Mouse (Mus musculus) MEL (cell line): ENCODE results near the gene Zfp174. TPM values are rescaled to one million over a fixed set of nuclear protein-coding genes. Genes with fewer than 3 reads are reported as not detected.

Experiments used
- DNase-seq: peaks from one replicate; pipeline ENCODE4 v3.0.0; 2011; ENCODE audit warnings: low read depth, low spot score
- H3K27ac ChIP-seq: 2 replicates; pipeline ENCODE4 v1.5.1; 2012; ENCODE audit warnings: low read depth, mild to moderate bottlenecking, control low read depth, low read length, moderate library complexity; ENCODE audit not compliant: control insufficient read depth
- H3K27me3 ChIP-seq, 2 experiments: fragments of 150-350 bp in 1 of 2; sonication (generic) in 1 of 2; 2 replicates each; pipeline ENCODE4 v1.6.1; 2012; ENCODE audit warnings: low read length in 2 of 2, mild to moderate bottlenecking in 2 of 2, improper control_type of control experiment in 1 of 2, moderate library complexity in 1 of 2; ENCODE audit not compliant: insufficient read depth in 2 of 2, control insufficient read depth in 1 of 2
- H3K36me3 ChIP-seq, 2 experiments: 2 replicates each; pipeline ENCODE4 v1.6.1; 2012 to 2014; ENCODE audit warnings: low read length in 2 of 2, improper control_type of control experiment in 1 of 2, inconsistent platforms in 1 of 2, mild to moderate bottlenecking in 1 of 2; ENCODE audit not compliant: insufficient read depth in 2 of 2, control insufficient read depth in 1 of 2
- H3K4me1 ChIP-seq, 2 experiments: fragments of 150-350 bp in 1 of 2; sonication (generic) in 1 of 2; 2 replicates each; pipeline ENCODE4 v1.6.1; 2012; ENCODE audit warnings: low read length in 2 of 2, improper control_type of control experiment in 1 of 2, mild to moderate bottlenecking in 1 of 2; ENCODE audit not compliant: insufficient read depth in 2 of 2, control insufficient read depth in 1 of 2
- H3K4me3 ChIP-seq, 2 experiments: fragments of 150-350 bp in 1 of 2; sonication (generic) in 1 of 2; 2 replicates each; pipeline ENCODE4 v1.5.1; 2012; ENCODE audit warnings: low read depth in 2 of 2, low read length in 2 of 2, mild to moderate bottlenecking in 2 of 2, moderate library complexity in 2 of 2, control low read depth in 1 of 2, improper control_type of control experiment in 1 of 2; ENCODE audit not compliant: control insufficient read depth in 1 of 2, insufficient read depth in 1 of 2
- H3K79me2 ChIP-seq: 2 replicates; pipeline ENCODE4 v1.6.1; 2012; ENCODE audit warnings: mild to moderate bottlenecking, low read length, moderate library complexity; ENCODE audit not compliant: control insufficient read depth, poor library complexity, insufficient read depth
- H3K9ac ChIP-seq: 2 replicates; pipeline ENCODE4 v1.6.1; 2012; ENCODE audit warnings: low read depth, mild to moderate bottlenecking, control low read depth, low read length, moderate library complexity; ENCODE audit not compliant: control insufficient read depth, poor library complexity, severe bottlenecking
- H3K9me3 ChIP-seq: fragments of 150-350 bp; sonication (generic); replicated peaks from 2 replicates; pipeline ENCODE4 v1.6.1; 2012; ENCODE audit warnings: mild to moderate bottlenecking, low read length, improper control_type of control experiment, moderate library complexity; ENCODE audit not compliant: insufficient read depth
- CHD1 ChIP-seq: IDR thresholded peaks from 2 replicates; pipeline ENCODE4 v1.6.1; 2012; ENCODE audit warnings: low read depth, mild to moderate bottlenecking, inconsistent platforms, low read length, improper control_type of control experiment
- CTCF ChIP-seq, 3 experiments: IDR thresholded peaks in 2 of 3; conservative IDR thresholded peaks in 1 of 3; 2 replicates each; pipeline ENCODE4 v1.5.1; 2011 to 2012; ENCODE audit warnings: low read length in 3 of 3, low read depth in 2 of 3, mild to moderate bottlenecking in 2 of 3, improper control_type of control experiment in 1 of 3, inconsistent platforms in 1 of 3, mixed read lengths in 1 of 3, moderate library complexity in 1 of 3; ENCODE audit not compliant: control insufficient read depth in 1 of 3, insufficient read depth in 1 of 3, poor library complexity in 1 of 3, severe bottlenecking in 1 of 3
- E2F4 ChIP-seq: IDR thresholded peaks from 2 replicates; pipeline ENCODE4 v1.6.1; 2011; ENCODE audit warnings: low read depth, low read length, improper control_type of control experiment, borderline replicate concordance
- ELF1 ChIP-seq: IDR thresholded peaks from 2 replicates; pipeline ENCODE4 v1.6.1; 2014; ENCODE audit warnings: low read depth, mild to moderate bottlenecking, inconsistent platforms, low read length, improper control_type of control experiment, moderate library complexity
- GABPA ChIP-seq: IDR thresholded peaks from 2 replicates; pipeline ENCODE4 v1.6.1; 2012; ENCODE audit warnings: low read depth, mild to moderate bottlenecking, inconsistent platforms, low read length, improper control_type of control experiment, moderate library complexity
- KAT2A ChIP-seq: conservative IDR thresholded peaks from 2 replicates; pipeline ENCODE4 v1.6.1; 2012; ENCODE audit warnings: low read depth, low read length, improper control_type of control experiment, inconsistent platforms
- MAFK ChIP-seq: IDR thresholded peaks from 2 replicates; pipeline ENCODE4 v1.6.1; 2011; ENCODE audit warnings: low read depth, mild to moderate bottlenecking, low read length, improper control_type of control experiment, borderline replicate concordance
- MAX ChIP-seq: IDR thresholded peaks from 2 replicates; pipeline ENCODE4 v1.6.1; 2011; ENCODE audit warnings: low read length, improper control_type of control experiment
- MAZ ChIP-seq: IDR thresholded peaks from 2 replicates; pipeline ENCODE4 v1.6.1; 2012; ENCODE audit warnings: low read depth, mild to moderate bottlenecking, inconsistent platforms, low read length, improper control_type of control experiment
- MEF2A ChIP-seq: IDR thresholded peaks from 2 replicates; pipeline ENCODE4 v1.6.1; 2014; ENCODE audit warnings: low read depth, mild to moderate bottlenecking, inconsistent platforms, low read length, improper control_type of control experiment; ENCODE audit not compliant: poor library complexity, insufficient replicate concordance, severe bottlenecking; ENCODE audit errors: extremely low read depth
- MXI1 ChIP-seq: IDR thresholded peaks from 2 replicates; pipeline ENCODE4 v1.6.1; 2011; ENCODE audit warnings: mild to moderate bottlenecking, low read depth, low read length, improper control_type of control experiment
- MYC ChIP-seq: IDR thresholded peaks from 2 replicates; pipeline ENCODE4 v1.6.1; 2011; ENCODE audit warnings: low read depth, mild to moderate bottlenecking, low read length, improper control_type of control experiment, moderate library complexity
- NELFE ChIP-seq: IDR thresholded peaks from 2 replicates; pipeline ENCODE4 v1.6.1; 2011; ENCODE audit warnings: low read depth, low read length, improper control_type of control experiment
- NRF1 ChIP-seq: IDR thresholded peaks from 2 replicates; pipeline ENCODE4 v1.6.1; 2014; ENCODE audit warnings: low read depth, mild to moderate bottlenecking, inconsistent platforms, low read length, improper control_type of control experiment, moderate library complexity; ENCODE audit not compliant: poor library complexity, insufficient read depth, severe bottlenecking
- POLR2A ChIP-seq, 2 experiments: IDR thresholded peaks; 2 replicates each; pipeline ENCODE4 v1.6.1; 2011 to 2012; ENCODE audit warnings: low read length in 2 of 2, mild to moderate bottlenecking in 2 of 2, control low read depth in 1 of 2, improper control_type of control experiment in 1 of 2, low read depth in 1 of 2, moderate library complexity in 1 of 2; ENCODE audit not compliant: control insufficient read depth in 1 of 2, insufficient read depth in 1 of 2, poor library complexity in 1 of 2
- POLR2AphosphoS2 ChIP-seq: IDR thresholded peaks from 2 replicates; pipeline ENCODE4 v1.6.1; 2011; ENCODE audit warnings: low read length, improper control_type of control experiment
- RCOR1 ChIP-seq: IDR thresholded peaks from 2 replicates; pipeline ENCODE4 v1.6.1; 2012; ENCODE audit warnings: low read depth, mild to moderate bottlenecking, inconsistent platforms, low read length, improper control_type of control experiment
- SIN3A ChIP-seq: IDR thresholded peaks from 2 replicates; pipeline ENCODE4 v1.6.1; 2012; ENCODE audit warnings: low read length, improper control_type of control experiment, inconsistent platforms
- SMC3 ChIP-seq: IDR thresholded peaks from 2 replicates; pipeline ENCODE4 v1.6.1; 2011; ENCODE audit warnings: low read depth, low read length, improper control_type of control experiment
- TBP ChIP-seq: IDR thresholded peaks from 2 replicates; pipeline ENCODE4 v1.8.0; 2011; ENCODE audit warnings: low read depth, low read length, improper control_type of control experiment
- ZKSCAN1 ChIP-seq: IDR thresholded peaks from 2 replicates; pipeline ENCODE4 v1.6.1; 2012; ENCODE audit warnings: low read depth, mild to moderate bottlenecking, inconsistent platforms, low read length, improper control_type of control experiment, moderate library complexity
- ZNF384 ChIP-seq: IDR thresholded peaks from 2 replicates; pipeline ENCODE4 v1.6.1; 2012; ENCODE audit warnings: low read depth, mild to moderate bottlenecking, inconsistent platforms, low read length, improper control_type of control experiment
- polyA plus RNA-seq, 2 experiments: library from polyadenylated mRNA; stranded (reverse) in 1 of 2; unstranded in 1 of 2; fragments of >175 nt in 1 of 2; fragments of >200 nt in 1 of 2; gene quantifications; 2 replicates each; pipeline versions ENCODE4 v1.2.1 to v1.2.4; 2012; ENCODE audit warnings: low replicate concordance in 2 of 2, low read depth in 1 of 2; ENCODE audit not compliant: insufficient read length in 2 of 2, insufficient read depth in 1 of 2, missing spikeins in 1 of 2
- total RNA-seq: library from RNA; depleted of rRNA; stranded (reverse); fragments of 300-350 nt; gene quantifications from 2 replicates; pipeline ENCODE4 v1.2.3, GENCODE M21; 2012

The Zfp174 gene
- total and polyA plus RNA-seq, 3 experiments = 0.39 to 24.5 (median 0.58) TPM

GRCm38 (mm10) chr16:3884201-3885064 is 37.4 kb downstream of the Zfp174 start, which contains the start of the genes Zfp597 and Gm20695 (continued):
- TF ChIP-seq TBP (peak; percentile 58; the same call in 1 of the 2 replicates), CHD1 (no peak), POLR2A (IDR thresholded peaks at IDR 0.05; ENCODE audit: control insufficient read depth in 1 of 2, insufficient read depth in 1 of 2, low read depth in 1 of 2, low read length in 2 of 2, poor library complexity in 1 of 2) (peak; percentile 52 to 72; a peak in 3 of 4 replicates), POLR2AphosphoS2 (0 out of 2 replicates have a peak, but pooled peaks have one; percentile 48), KAT2A (peak; percentile 89), RCOR1 (peak; percentile 49), CTCF (IDR thresholded peaks at IDR 0.05 in 2 of 3, conservative IDR thresholded peaks at IDR 0.05 in 1 of 3; ENCODE audit: control insufficient read depth in 1 of 3, insufficient read depth in 1 of 3, low read depth in 2 of 3, low read length in 3 of 3, poor library complexity in 1 of 3, severe bottlenecking in 1 of 3) (peak in 2 of 3 experiments; percentile 8 to 15; a peak in 1 of 6 replicates), SIN3A (peak; percentile 91), SMC3 (no peak), MEF2A (no peak), NRF1 (peak; percentile 52; the same call in 1 of the 2 replicates), E2F4 (no peak), MAZ (peak; percentile 58; the same call in 1 of the 2 replicates), ZNF384 (no peak)

- no peaks in the 10 kb centered on the region for H3K9me3 ChIP-seq
- DNase-seq = peak; percentile 72
- peak overlapping the region; percentile 76 to 91 for H3K4me3 ChIP-seq
- H3K27me3 ChIP-seq = no peaks in the 10 kb centered on the region
- H3K36me3 ChIP-seq = peaks cover 0 to 10% of the 10 kb centered on the region in 2 experiments; a peak in 3 of 4 replicates
- H3K27ac ChIP-seq = peak overlapping the region; percentile 39
- 0 out of 2 replicates have a peak, but pooled peaks have one; percentile 23 for TF ChIP-seq NELFE
- TF ChIP-seq SIN3A = peak; percentile 68
- TF ChIP-seq GABPA = no peak
- TF ChIP-seq MAX = peak; percentile 69
- TF ChIP-seq MXI1 = peak; percentile 40; the same call in 1 of the 2 replicates
- no peak for TF ChIP-seq ELF1
- TF ChIP-seq MAFK = no peak
- TF ChIP-seq ZKSCAN1 = no peak
- TF ChIP-seq MYC = peak; percentile 53; the same call in 1 of the 2 replicates
- TF ChIP-seq CHD1 = no peak
- H3K4me1 ChIP-seq = peaks cover 4 to 5% of the 10 kb centered on the region in 2 experiments; a peak in 3 of 4 replicates
- peak overlapping the region; percentile 95 for H3K9ac ChIP-seq
- H3K79me2 ChIP-seq = peaks cover 34% of the 10 kb centered on the region
Observed at GRCm38 (mm10) chr16:3885065-3885670, 38.1 kb downstream of the Zfp174 start.
